Mouse (Mus musculus): ENCODE measurements at regions not wholly inside any gene's neighbourhood (a gene's known extent, or its start where the extent isn't known, plus 50 kb on each side); places are given as distances from the start of the nearest gene placed in this dataset.
A peak's percentile ranks its signal among the peaks of the same experiment; 100 is the strongest.

- no peak for DNase-seq (ENCODE audit: low spot score)
Measured at GRCm38 (mm10) chr16:25042669-25043440, 243.8 kb upstream of the Tprg start.

GRCm38 (mm10) chr16:25044637-25045036 lies 242.0 kb upstream of the Tprg start:
- no peak for DNase-seq (ENCODE audit: low spot score)

GRCm38 (mm10) chr16:25047726-25048125 lies 238.9 kb upstream of the Tprg start:
- no peak for DNase-seq (ENCODE audit: low spot score)

- DNase-seq (ENCODE audit: low spot score) = no peak
Measured at GRCm38 (mm10) chr16:25049928-25050510, 236.6 kb upstream of the Tprg start.

GRCm38 (mm10) chr16:25051044-25051443 lies 235.6 kb upstream of the Tprg start:
- no peak for DNase-seq (ENCODE audit: low spot score)

GRCm38 (mm10) chr16:25052428-25052827 lies 234.2 kb upstream of the Tprg start:
- DNase-seq (ENCODE audit: low spot score) = no peak

GRCm38 (mm10) chr16:25052917-25053343 lies 233.7 kb upstream of the Tprg start:
- no peak for DNase-seq (ENCODE audit: low spot score)

- no peak for DNase-seq (ENCODE audit: low spot score)
Measured at GRCm38 (mm10) chr16:25054304-25054703, 232.3 kb upstream of the Tprg start.

GRCm38 (mm10) chr16:25055376-25055775 lies 231.2 kb upstream of the Tprg start:
- DNase-seq (ENCODE audit: low spot score) = no peak

GRCm38 (mm10) chr16:25058051-25058747 lies 228.4 kb upstream of the Tprg start:
- no peak for DNase-seq (ENCODE audit: low spot score)

- peak; percentile 94 for DNase-seq (ENCODE audit: low spot score)
Measured at GRCm38 (mm10) chr16:25058812-25059501, 227.7 kb upstream of the Tprg start.

GRCm38 (mm10) chr16:25059504-25059992 lies 227.1 kb upstream of the Tprg start:
- no peak for DNase-seq (ENCODE audit: low spot score)

- DNase-seq (ENCODE audit: low spot score) = no peak
Measured at GRCm38 (mm10) chr16:25060266-25060665, 226.4 kb upstream of the Tprg start.

- DNase-seq (ENCODE audit: low spot score) = no peak
Measured at GRCm38 (mm10) chr16:25061631-25062030, 225.0 kb upstream of the Tprg start.

GRCm38 (mm10) chr16:25063981-25064380 lies 222.6 kb upstream of the Tprg start:
- no peak for DNase-seq (ENCODE audit: low spot score)

- DNase-seq (ENCODE audit: low spot score) = peak; percentile 96
Measured at GRCm38 (mm10) chr16:25064538-25064937, 222.1 kb upstream of the Tprg start.

GRCm38 (mm10) chr16:25066822-25067221 lies 219.8 kb upstream of the Tprg start:
- no peak for DNase-seq (ENCODE audit: low spot score)

- DNase-seq (ENCODE audit: low spot score) = no peak
Measured at GRCm38 (mm10) chr16:25067276-25068249, 219.1 kb upstream of the Tprg start.

- no peak for DNase-seq (ENCODE audit: low spot score)
Measured at GRCm38 (mm10) chr16:25080811-25081210, 205.8 kb upstream of the Tprg start.

GRCm38 (mm10) chr16:25083729-25084128 lies 202.9 kb upstream of the Tprg start:
- no peak for DNase-seq (ENCODE audit: low spot score)

Data from testis, postnatal 10 days (tissue).